Mouse (Mus musculus): ENCODE data around the gene Plxnb3. TPM values are rescaled to one million over a fixed set of nuclear protein-coding genes. Genes with fewer than 3 reads are reported as not detected.
A peak's percentile ranks its signal among the peaks of the same experiment; 100 is the strongest.
"Not testable (repeated sequence)": the region's sequence is repeated elsewhere in the genome, so short reads cannot be mapped to it uniquely, and the experiment has no call there.

Plxnb3 gene
- polyA plus RNA-seq, 1 experiment from 2014 or later = 0.21 TPM

GRCm38 (mm10) chrX:73739841-73740240 lies 17.0 kb upstream of the Plxnb3 start:
- not testable (repeated sequence) for H3K9ac ChIP-seq (replicated peaks); H3K36me3 ChIP-seq; H3K4me3 ChIP-seq (replicated peaks); H3K4me1 ChIP-seq (replicated peaks); H3K9me3 ChIP-seq; ATAC-seq (ENCODE audit: insufficient number of reproducible peaks, insufficient read depth, low FRiP score, low TSS enrichment, low read depth); H3K4me2 ChIP-seq; H3K27ac ChIP-seq
- WGBS = 93% methylated on average over 7 of the region's 7 CpGs
- H3K27me3 ChIP-seq = peaks cover 12% of the 10 kb centered on the region

DNA sequence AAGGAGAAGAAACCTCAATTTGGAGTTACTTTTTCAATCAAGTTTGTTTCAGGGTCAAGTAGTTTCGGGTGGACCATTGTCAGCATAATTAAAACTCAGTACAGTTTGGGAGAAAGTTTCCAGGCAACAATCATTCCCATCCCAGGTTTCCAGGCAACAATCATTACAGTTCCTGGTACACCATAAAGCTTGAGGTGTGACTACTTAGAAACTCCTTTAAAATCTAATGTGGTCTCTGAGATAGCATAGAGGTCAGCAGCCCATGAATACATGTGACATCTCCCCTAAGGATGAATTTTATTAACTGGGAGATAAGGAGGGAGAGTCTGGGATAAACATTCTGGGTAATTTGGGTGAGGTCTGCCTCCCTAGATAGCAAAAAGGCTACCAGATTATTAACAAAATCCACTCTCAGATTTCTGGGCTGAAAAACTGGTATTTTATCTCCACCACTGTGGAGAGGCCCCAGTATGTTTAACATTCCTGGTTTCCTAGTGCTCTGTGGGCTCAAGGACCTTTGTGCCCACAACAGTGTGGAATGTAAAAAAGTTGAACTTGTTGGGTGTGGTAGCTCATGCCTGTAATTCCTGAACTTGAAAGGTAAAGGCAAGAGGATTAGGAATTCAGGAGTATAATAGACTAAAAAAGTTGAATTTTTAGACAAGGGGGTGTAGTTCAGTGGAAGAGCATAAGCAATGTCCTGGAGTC lies 12.0 kb upstream of the Plxnb3 start:
- no peak for ATAC-seq (ENCODE audit: insufficient number of reproducible peaks, insufficient read depth, low FRiP score, low TSS enrichment, low read depth)
- H3K9me3 ChIP-seq = no peaks in the 10 kb centered on the region
- WGBS = 76% methylated on average over 1 of the region's 1 CpGs
- no peak overlapping the region for H3K4me2 ChIP-seq
- no peak overlapping the region for H3K27ac ChIP-seq
- no peak overlapping the region for H3K9ac ChIP-seq (replicated peaks)
- no peak overlapping the region for H3K4me3 ChIP-seq (replicated peaks)
- H3K27me3 ChIP-seq = no peaks in the 10 kb centered on the region; the same call in 1 of the 2 replicates
- H3K36me3 ChIP-seq = no peaks in the 10 kb centered on the region
- H3K4me1 ChIP-seq (replicated peaks) = no peaks in the 10 kb centered on the region

GRCm38 (mm10) chrX:73748977-73749376 lies 7.9 kb upstream of the Plxnb3 start:
- no peaks in the 10 kb centered on the region for H3K9me3 ChIP-seq
- no peak overlapping the region for H3K27ac ChIP-seq
- ATAC-seq (ENCODE audit: insufficient number of reproducible peaks, insufficient read depth, low FRiP score, low TSS enrichment, low read depth) = no peak
- H3K9ac ChIP-seq (replicated peaks) = no peak overlapping the region
- H3K4me3 ChIP-seq (replicated peaks) = no peak overlapping the region
- no peaks in the 10 kb centered on the region; the same call in 1 of the 2 replicates for H3K27me3 ChIP-seq
- no peaks in the 10 kb centered on the region for H3K4me1 ChIP-seq (replicated peaks)
- no peak overlapping the region for H3K4me2 ChIP-seq
- 81% methylated on average over 1 of the region's 1 CpGs for WGBS
- no peaks in the 10 kb centered on the region for H3K36me3 ChIP-seq

DNA sequence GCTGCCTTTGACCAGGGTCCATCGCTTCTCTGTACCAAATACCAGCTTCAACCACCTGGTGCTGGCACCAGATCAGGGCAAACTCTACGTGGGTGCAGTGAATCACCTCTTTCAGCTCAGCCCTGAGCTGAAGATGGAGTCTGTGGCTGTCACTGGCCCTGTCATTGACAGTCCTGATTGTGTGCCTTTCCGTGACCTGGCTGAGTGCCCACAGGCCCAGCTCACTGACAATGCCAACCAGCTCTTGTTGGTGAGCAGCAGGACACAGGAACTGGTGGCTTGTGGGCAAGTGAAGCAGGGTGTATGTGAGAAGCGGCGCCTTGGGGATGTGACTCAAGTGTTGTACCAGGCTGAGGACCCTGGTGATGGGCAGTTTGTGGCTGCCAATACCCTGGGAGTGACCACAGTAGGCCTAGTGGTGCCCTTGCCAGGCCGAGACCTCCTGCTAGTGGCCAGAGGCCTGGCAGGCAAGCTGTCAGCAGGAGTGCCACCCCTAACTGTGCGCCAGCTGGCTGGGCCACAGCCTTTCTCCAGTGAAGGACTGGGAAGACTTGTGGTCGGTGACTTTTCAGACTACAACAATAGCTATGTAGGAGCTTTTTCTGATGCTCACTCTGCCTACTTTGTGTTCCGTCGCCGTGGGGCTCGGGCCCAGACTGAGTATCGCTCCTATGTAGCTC lies 1.9 kb downstream of the Plxnb3 start:
- ATAC-seq (ENCODE audit: insufficient number of reproducible peaks, insufficient read depth, low FRiP score, low TSS enrichment, low read depth) = no peak
- no peak overlapping the region for H3K9ac ChIP-seq (replicated peaks)
- WGBS = 83% methylated on average over 13 of the region's 13 CpGs
- H3K9me3 ChIP-seq = no peaks in the 10 kb centered on the region
- no peaks in the 10 kb centered on the region for H3K36me3 ChIP-seq
- H3K4me2 ChIP-seq = no peak overlapping the region
- H3K27me3 ChIP-seq = peaks cover 19% of the 10 kb centered on the region
- H3K4me1 ChIP-seq (replicated peaks) = no peaks in the 10 kb centered on the region
- H3K4me3 ChIP-seq (replicated peaks) = no peak overlapping the region
- no peak overlapping the region for H3K27ac ChIP-seq

GRCm38 (mm10) chrX:73765311-73765710 lies 8.4 kb downstream of the Plxnb3 start:
- no peak overlapping the region for H3K27ac ChIP-seq
- H3K4me3 ChIP-seq (replicated peaks) = no peak overlapping the region
- H3K36me3 ChIP-seq = no peaks in the 10 kb centered on the region
- no peak overlapping the region for H3K9ac ChIP-seq (replicated peaks)
- no peaks in the 10 kb centered on the region for H3K27me3 ChIP-seq
- WGBS = 69% methylated on average over 1 of the region's 1 CpGs
- no peaks in the 10 kb centered on the region for H3K4me1 ChIP-seq (replicated peaks)
- no peak overlapping the region for H3K4me2 ChIP-seq
- H3K9me3 ChIP-seq = no peaks in the 10 kb centered on the region
- ATAC-seq (ENCODE audit: insufficient number of reproducible peaks, insufficient read depth, low FRiP score, low TSS enrichment, low read depth) = no peak

DNA sequence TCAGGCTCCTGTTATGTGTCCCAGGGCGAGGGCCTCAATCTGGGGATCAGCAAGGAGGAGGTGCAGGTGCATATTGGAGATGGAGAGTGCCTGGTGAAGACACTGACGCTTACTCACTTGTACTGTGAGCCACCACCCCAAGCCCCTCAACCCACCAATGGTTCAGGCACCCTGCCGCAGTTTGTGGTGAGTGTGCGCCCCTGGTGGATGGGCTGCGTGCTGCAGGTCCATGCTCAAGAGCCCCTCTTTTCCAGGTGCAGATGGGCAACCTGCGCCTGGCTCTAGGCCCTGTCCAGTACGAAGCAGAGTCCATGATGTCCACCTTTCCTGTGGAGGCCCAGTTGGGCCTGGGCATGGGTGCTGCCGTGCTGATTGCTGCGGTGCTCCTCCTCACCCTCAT lies 10.4 kb downstream of the Plxnb3 start:
- no peaks in the 10 kb centered on the region for H3K9me3 ChIP-seq
- ATAC-seq (ENCODE audit: insufficient number of reproducible peaks, insufficient read depth, low FRiP score, low TSS enrichment, low read depth) = no peak
- no peaks in the 10 kb centered on the region for H3K4me1 ChIP-seq (replicated peaks)
- no peak overlapping the region for H3K27ac ChIP-seq
- whole genome bisulfite sequencing = 60% methylated on average over 9 of the region's 9 CpGs
- peaks cover 4% of the 10 kb centered on the region for H3K27me3 ChIP-seq
- H3K4me3 ChIP-seq (replicated peaks) = no peak overlapping the region
- no peaks in the 10 kb centered on the region for H3K36me3 ChIP-seq
- no peak overlapping the region for H3K9ac ChIP-seq (replicated peaks)
- H3K4me2 ChIP-seq = no peak overlapping the region

- no peak within 1 kb of the TSS for H3K9ac ChIP-seq (replicated peaks)
- 44% methylated on average over 9 of the region's 9 CpGs for WGBS
- no peak for ATAC-seq (ENCODE audit: insufficient number of reproducible peaks, insufficient read depth, low FRiP score, low TSS enrichment, low read depth)
These were observed 17.4 kb downstream of the Plxnb3 start, which contains the start of gene Srpk3 for GRCm38 (mm10) chrX:73774168-73774760. TSS of gene Srpk3 (plus strand) at chrX:73774405.

GRCm38 (mm10) chrX:73774802-73775483 lies 18.1 kb downstream of the Plxnb3 start:
- Histone ChIP-seq H3K9ac (replicated peaks) (no peak overlapping the region), H3K36me3 (peaks cover 32% of the 10 kb centered on the region), H3K27ac (0 out of 2 replicates have a peak overlapping the region, but pooled peaks have one; percentile 2), H3K9me3 (no peaks in the 10 kb centered on the region), H3K27me3 (peaks cover 11% of the 10 kb centered on the region), H3K4me1 (replicated peaks) (no peaks in the 10 kb centered on the region), H3K4me3 (replicated peaks) (no peak overlapping the region), H3K4me2 (no peak overlapping the region)
- no peak for ATAC-seq (ENCODE audit: insufficient number of reproducible peaks, insufficient read depth, low FRiP score, low TSS enrichment, low read depth)
- WGBS = 67% methylated on average over 10 of the region's 10 CpGs

More at GRCm38 (mm10) chrX:73774168-73774760, 17.4 kb downstream of the Plxnb3 start, which contains the start of gene Srpk3:
- peaks cover 26% of the 10 kb centered on the region; the same call in 1 of the 2 replicates for H3K36me3 ChIP-seq
- no peaks in the 10 kb centered on the region for H3K9me3 ChIP-seq
- H3K4me3 ChIP-seq (replicated peaks) = no peak within 1 kb of the TSS
- H3K27ac ChIP-seq = 0 out of 2 replicates have a peak within 1 kb of the TSS, but pooled peaks have one; percentile 2
- H3K4me2 ChIP-seq = no peak within 1 kb of the TSS
- peaks cover 11% of the 10 kb centered on the region for H3K27me3 ChIP-seq
- H3K4me1 ChIP-seq (replicated peaks) = no peaks in the 10 kb centered on the region

DNA sequence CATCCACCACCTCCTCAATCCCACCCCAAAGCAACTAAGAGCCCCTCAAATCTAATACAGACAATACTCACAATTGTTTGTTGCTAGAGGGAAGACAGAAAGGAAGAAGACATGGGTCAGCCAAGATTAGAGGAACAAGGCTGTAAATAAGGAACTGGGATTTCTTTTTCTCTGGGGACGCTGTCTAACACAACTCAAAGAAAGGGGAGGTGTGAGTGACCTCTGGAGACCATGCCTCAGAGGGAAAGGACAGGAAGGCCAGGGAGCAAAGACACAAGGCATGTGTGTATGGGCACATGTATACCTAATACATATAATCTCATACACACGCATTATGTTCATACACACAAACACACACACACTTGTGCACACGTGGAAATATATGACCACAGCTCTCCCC lies 25.3 kb downstream of the Plxnb3 start:
- 86% methylated on average over 3 of the region's 3 CpGs for WGBS
- H3K4me2 ChIP-seq = no peak overlapping the region
- H3K27ac ChIP-seq = no peak overlapping the region
- no peak overlapping the region for H3K9ac ChIP-seq (replicated peaks)
- no peak for ATAC-seq (ENCODE audit: insufficient number of reproducible peaks, insufficient read depth, low FRiP score, low TSS enrichment, low read depth)
- peaks cover 22% of the 10 kb centered on the region for H3K27me3 ChIP-seq
- peaks cover 7% of the 10 kb centered on the region for H3K4me1 ChIP-seq (replicated peaks)
- no peaks in the 10 kb centered on the region for H3K9me3 ChIP-seq
- H3K36me3 ChIP-seq = peaks cover 48% of the 10 kb centered on the region
- no peak overlapping the region for H3K4me3 ChIP-seq (replicated peaks)

DNA sequence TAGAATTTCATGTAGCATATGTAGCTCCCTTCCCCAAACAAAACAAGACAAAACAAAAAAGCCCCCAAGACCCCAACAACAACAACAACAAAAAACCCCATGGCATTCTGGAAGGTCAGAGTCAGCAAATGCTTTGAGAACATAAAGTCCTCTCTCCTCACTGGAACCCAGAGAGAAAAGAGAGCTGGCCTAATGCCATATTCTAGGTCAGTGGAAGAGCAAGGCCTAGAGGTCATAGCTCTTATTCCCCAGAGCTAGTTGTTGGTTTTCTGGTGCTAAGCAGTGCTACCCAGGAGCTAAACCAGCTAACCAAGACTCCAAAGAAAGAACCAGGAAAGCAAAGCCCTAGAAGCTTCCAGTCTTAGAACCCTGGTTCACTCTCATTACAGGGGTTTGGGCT lies 28.8 kb downstream of the Plxnb3 start:
- Histone ChIP-seq H3K9me3 (no peaks in the 10 kb centered on the region), H3K27me3 (peaks cover 26% of the 10 kb centered on the region), H3K4me3 (replicated peaks) (peak overlapping the region; percentile 58), H3K4me2 (peak overlapping the region; percentile 60), H3K9ac (replicated peaks) (peak overlapping the region; percentile 67), H3K27ac (peak overlapping the region; percentile 90; the same call in 1 of the 2 replicates), H3K36me3 (peaks cover 26% of the 10 kb centered on the region), H3K4me1 (replicated peaks) (peaks cover 7% of the 10 kb centered on the region)
- no peak for ATAC-seq (ENCODE audit: insufficient number of reproducible peaks, insufficient read depth, low FRiP score, low TSS enrichment, low read depth)

Measured in limb, embryonic 12.5 days (tissue).